Mouse (Mus musculus): Measurements from ENCODE around the gene Ap4b1.
A peak's percentile ranks its signal among the peaks of the same experiment; 100 is the strongest.

Ap4b1 gene

GRCm38 (mm10) chr3:103808891-103809798, at the start of gene Ap4b1, which contains the start of the genes Dclre1b and Gm43064:
Ap4b1 (plus strand) TSS chr3:103809520.
Dclre1b (minus strand) TSS chr3:103809444.
Gm43064 (plus strand) TSS chr3:103809573.
- DNase-seq: peak; percentile 87

- DNase-seq: no peak
Observed at GRCm38 (mm10) chr3:103766789-103767188, 42.5 kb upstream of the Ap4b1 start.

- peak; percentile 94 for DNase-seq
Observed at GRCm38 (mm10) chr3:103771531-103772130, 37.7 kb upstream of the Ap4b1 start.

GRCm38 (mm10) chr3:103772846-103773245, 36.5 kb upstream of the Ap4b1 start:
- DNase-seq: no peak

GRCm38 (mm10) chr3:103773508-103773907, 35.8 kb upstream of the Ap4b1 start:
- no peak for DNase-seq

GRCm38 (mm10) chr3:103774009-103774408, 35.3 kb upstream of the Ap4b1 start:
- no peak for DNase-seq

- DNase-seq: peak; percentile 81
Observed at GRCm38 (mm10) chr3:103777940-103778339, 31.4 kb upstream of the Ap4b1 start.

GRCm38 (mm10) chr3:103778660-103779059, 30.7 kb upstream of the Ap4b1 start:
- no peak for DNase-seq

GRCm38 (mm10) chr3:103779183-103779582, 30.1 kb upstream of the Ap4b1 start:
- no peak for DNase-seq

GRCm38 (mm10) chr3:103780271-103780670, 29.0 kb upstream of the Ap4b1 start:
- peak; percentile 57 for DNase-seq

- DNase-seq: no peak
Observed at GRCm38 (mm10) chr3:103780777-103781176, 28.5 kb upstream of the Ap4b1 start.

GRCm38 (mm10) chr3:103782844-103783609, 26.3 kb upstream of the Ap4b1 start:
- DNase-seq: no peak

- no peak for DNase-seq
Observed at GRCm38 (mm10) chr3:103787225-103787624, 22.1 kb upstream of the Ap4b1 start.

GRCm38 (mm10) chr3:103789096-103789495, 20.2 kb upstream of the Ap4b1 start:
- no peak for DNase-seq

GRCm38 (mm10) chr3:103789891-103790345, 19.4 kb upstream of the Ap4b1 start:
- DNase-seq: no peak

GRCm38 (mm10) chr3:103790346-103791145, 18.8 kb upstream of the Ap4b1 start:
- DNase-seq: peak; percentile 55

GRCm38 (mm10) chr3:103791230-103792110, 17.9 kb upstream of the Ap4b1 start, which contains the start of gene Hipk1:
Hipk1 (minus strand) TSS chr3:103791563.
- peak; percentile 95 for DNase-seq

- peak; percentile 37 for DNase-seq
Observed at GRCm38 (mm10) chr3:103792111-103792406, 17.3 kb upstream of the Ap4b1 start.

- no peak for DNase-seq
Observed at GRCm38 (mm10) chr3:103792566-103792965, 16.8 kb upstream of the Ap4b1 start.

GRCm38 (mm10) chr3:103796389-103796788, 12.9 kb upstream of the Ap4b1 start:
- DNase-seq: no peak

- no peak for DNase-seq
Observed at GRCm38 (mm10) chr3:103799507-103799906, 9.8 kb upstream of the Ap4b1 start.
